Mouse (Mus musculus) frontal cortex, postnatal 14 days (tissue): Measurements from ENCODE around the gene Pck1.
"Not testable (repeated sequence)": the region's sequence is repeated elsewhere in the genome, so short reads cannot be mapped to it uniquely, and the experiment has no call there.

Experiments
- DNase-seq, 2 experiments: peaks; one replicate each; pipeline ENCODE4 v3.0.0; 2022; ENCODE audit warnings: low spot score in 2 of 2

Gene Pck1

GRCm38 (mm10) chr2:173152436-173153151 is at the start of gene Pck1:
Pck1 (plus strand) TSS chr2:173153048.
- no peak for DNase-seq

- no peak for DNase-seq
Measured at GRCm38 (mm10) chr2:173106409-173106808, 46.4 kb upstream of the Pck1 start.

- peak; percentile 41 to 68 for DNase-seq
Measured at GRCm38 (mm10) chr2:173106889-173107785, 45.7 kb upstream of the Pck1 start.

GRCm38 (mm10) chr2:173108509-173109190 is 44.2 kb upstream of the Pck1 start:
- DNase-seq: no peak

- no peak for DNase-seq
Measured at GRCm38 (mm10) chr2:173109510-173109909, 43.3 kb upstream of the Pck1 start.

GRCm38 (mm10) chr2:173110571-173110970 is 42.3 kb upstream of the Pck1 start:
- DNase-seq: no peak

GRCm38 (mm10) chr2:173113796-173114195 is 39.1 kb upstream of the Pck1 start:
- DNase-seq: not testable (repeated sequence)

- no peak for DNase-seq
Measured at GRCm38 (mm10) chr2:173119023-173119944, 33.6 kb upstream of the Pck1 start, which contains the start of gene Ctcfl. Ctcfl (minus strand) TSS chr2:173119525.

- not testable (repeated sequence) for DNase-seq
Measured at GRCm38 (mm10) chr2:173120117-173120516, 32.7 kb upstream of the Pck1 start.

GRCm38 (mm10) chr2:173124022-173124735 is 28.7 kb upstream of the Pck1 start:
- DNase-seq: no peak

GRCm38 (mm10) chr2:173126386-173126785 is 26.5 kb upstream of the Pck1 start:
- DNase-seq: no peak

GRCm38 (mm10) chr2:173129111-173129510 is 23.7 kb upstream of the Pck1 start:
- DNase-seq: no peak

- no peak for DNase-seq
Measured at GRCm38 (mm10) chr2:173132262-173132661, 20.6 kb upstream of the Pck1 start.

GRCm38 (mm10) chr2:173132794-173133300 is 20.0 kb upstream of the Pck1 start:
- no peak for DNase-seq

- DNase-seq: no peak
Measured at GRCm38 (mm10) chr2:173134695-173135094, 18.2 kb upstream of the Pck1 start.

GRCm38 (mm10) chr2:173138323-173139239 is 14.3 kb upstream of the Pck1 start:
- DNase-seq: peak in 1 of 2 experiments; percentile 17

GRCm38 (mm10) chr2:173143611-173144010 is 9.2 kb upstream of the Pck1 start:
- DNase-seq: no peak

- no peak for DNase-seq
Measured at GRCm38 (mm10) chr2:173145808-173146207, 7.0 kb upstream of the Pck1 start.

- no peak for DNase-seq
Measured at GRCm38 (mm10) chr2:173146728-173147127, 6.1 kb upstream of the Pck1 start.
